Mouse (Mus musculus) CH12.LX (cell line): ENCODE results near the gene Gm15557.

Experiments used
- CTCF ChIP-seq, 2 experiments: IDR thresholded peaks in 1 of 2; conservative IDR thresholded peaks in 1 of 2; 2 replicates each; pipeline ENCODE4 v1.5.1; 2011 to 2012; ENCODE audit warnings: low read depth in 2 of 2, low read length in 2 of 2, improper control_type of control experiment in 1 of 2, inconsistent platforms in 1 of 2, mild to moderate bottlenecking in 1 of 2, moderate library complexity in 1 of 2
- MAX ChIP-seq: IDR thresholded peaks from 2 replicates; pipeline ENCODE4 v1.6.1; 2011; ENCODE audit warnings: low read length, improper control_type of control experiment
- POLR2A ChIP-seq: IDR thresholded peaks from 2 replicates; pipeline ENCODE4 v1.6.1; 2011; ENCODE audit warnings: low read depth, mild to moderate bottlenecking, improper control_type of control experiment, low read length

DNA sequence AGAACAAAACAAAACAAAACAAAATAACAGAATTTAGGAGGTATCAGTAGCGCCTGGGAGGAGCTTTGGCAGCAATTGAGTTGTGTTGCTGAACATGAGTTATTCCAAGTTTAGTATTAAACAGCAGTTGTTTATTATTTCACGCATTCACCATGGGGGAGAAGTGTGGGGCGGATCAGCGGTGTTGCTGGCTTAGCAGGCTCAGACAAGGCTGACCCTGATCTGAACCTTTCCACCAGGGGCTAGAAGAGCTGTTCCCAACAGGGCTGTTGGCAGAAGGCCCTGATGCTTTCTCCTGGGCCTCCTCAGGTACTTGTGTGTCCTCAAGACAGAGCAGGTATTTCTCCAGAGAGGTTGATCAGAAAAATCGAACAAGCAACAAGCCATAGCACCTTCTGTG lies 19.5 kb downstream of the Gm15557 start:
- TF ChIP-seq CTCF (conservative IDR thresholded peaks at IDR 0.05 in 1 of 2, IDR thresholded peaks at IDR 0.05 in 1 of 2; ENCODE audit: low read depth in 2 of 2, low read length in 2 of 2) (no peak), MAX (no peak), POLR2A (no peak)
